Mouse (Mus musculus): ENCODE results near the gene 1700028P14Rik.

DNA sequence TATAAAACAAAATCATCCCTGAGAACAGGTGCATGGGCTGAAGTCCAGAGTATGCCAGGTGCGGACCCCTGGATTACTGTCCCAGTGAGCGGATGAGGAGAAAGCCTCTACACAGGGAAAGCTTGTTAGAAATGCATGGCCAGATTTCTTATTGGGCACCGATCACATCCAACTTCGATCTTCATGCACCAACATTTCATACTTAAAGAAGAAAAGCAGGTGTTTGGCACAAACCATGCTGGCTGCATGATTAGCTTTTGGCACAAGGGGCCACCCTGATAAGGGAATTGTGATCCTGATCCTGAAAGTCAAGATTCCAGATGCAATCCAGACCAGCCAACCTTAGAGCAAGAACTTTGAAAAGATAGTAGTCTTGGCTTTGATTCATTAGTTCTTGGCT lies 90.0 kb downstream of the 1700028P14Rik start:
- TF ChIP-seq POLR2A (IDR thresholded peaks at IDR 0.05; ENCODE audit: control insufficient read depth, extremely low read depth, insufficient read depth, low read length, poor library complexity), result no peak
- no peak for TF ChIP-seq CTCF (IDR thresholded peaks at IDR 0.05; ENCODE audit: borderline replicate concordance, control insufficient read depth, extremely low read depth, insufficient read depth, low read length, poor library complexity)

Measured in thymus, adult 2 months (tissue).